Mouse (Mus musculus) urinary bladder, postnatal 25 days (tissue): ENCODE measurements around the gene Olfm4.

Experiments used
- DNase-seq: peaks from one replicate; pipeline ENCODE4 v3.0.0; 2022; ENCODE audit warnings: low spot score

Gene Olfm4

GRCm38 (mm10) chr14:80029297-80030001, 45.6 kb downstream of the Olfm4 start:
- DNase-seq: no peak

GRCm38 (mm10) chr14:80039645-80040272, 55.9 kb downstream of the Olfm4 start:
- DNase-seq: no peak

- DNase-seq: no peak
These were observed 62.3 kb downstream of the Olfm4 start for GRCm38 (mm10) chr14:80046104-80046734.

GRCm38 (mm10) chr14:80047368-80048101, 63.7 kb downstream of the Olfm4 start:
- DNase-seq: no peak

- DNase-seq: no peak
These were observed 71.8 kb downstream of the Olfm4 start for GRCm38 (mm10) chr14:80055725-80056124.

GRCm38 (mm10) chr14:80061686-80062085, 77.8 kb downstream of the Olfm4 start:
- DNase-seq: no peak

GRCm38 (mm10) chr14:80062896-80063295, 79.0 kb downstream of the Olfm4 start:
- no peak for DNase-seq

- no peak for DNase-seq
These were observed 86.7 kb downstream of the Olfm4 start for GRCm38 (mm10) chr14:80070580-80070979.
